Mouse (Mus musculus) small intestine, adult 2 months (tissue): ENCODE measurements around the gene S100a7a.

ENCODE experiments used
- CTCF ChIP-seq: fragments of 200-500 bp; IDR thresholded peaks from 2 replicates; pipeline ENCODE4 v1.5.1; 2012; ENCODE audit warnings: low read depth, mild to moderate bottlenecking, control low read depth, inconsistent platforms, low read length, moderate library complexity, mixed read lengths; ENCODE audit not compliant: insufficient replicate concordance, insufficient read length; ENCODE audit errors: extremely low read depth
- POLR2A ChIP-seq: fragments of 200-500 bp; IDR thresholded peaks from 2 replicates; pipeline ENCODE4 v1.6.1; 2012; ENCODE audit warnings: low read depth, mild to moderate bottlenecking, control low read depth, inconsistent platforms, low read length, moderate library complexity

GRCm38 (mm10) chr3:90702244-90702643 lies 48.4 kb downstream of the S100a7a start:
- TF ChIP-seq POLR2A (no peak), CTCF (no peak)
